Mouse (Mus musculus): ENCODE results near the gene Caln1.

GRCm38 (mm10) chr5:130627800-130628199 is 258.5 kb downstream of the Caln1 start:
- TF ChIP-seq POLR2A (IDR thresholded peaks at IDR 0.05; ENCODE audit: low read depth, low read length), result no peak
- TF ChIP-seq CTCF (IDR thresholded peaks at IDR 0.05; ENCODE audit: extremely low read depth, insufficient read length, insufficient replicate concordance, low read depth, low read length), result no peak
